Mouse (Mus musculus): ENCODE measurements at regions not wholly inside any gene's neighbourhood (a gene's known extent, or its start where the extent isn't known, plus 50 kb on each side); places are given as distances from the start of the nearest gene placed in this dataset.

- Histone ChIP-seq H3K27ac (ENCODE audit: control insufficient read depth, insufficient read depth, low read depth, low read length) (no peak overlapping the region), H3K27me3 (ENCODE audit: control insufficient read depth, insufficient read depth, low read length) (no peaks in the 10 kb centered on the region), H3K4me1 (ENCODE audit: control insufficient read depth, insufficient read depth, low read length) (no peaks in the 10 kb centered on the region), H3K36me3 (ENCODE audit: control insufficient read depth, insufficient read depth, low read length) (no peaks in the 10 kb centered on the region), H3K4me3 (ENCODE audit: control insufficient read depth, low read depth, low read length) (no peak overlapping the region)
- TF ChIP-seq POLR2A (IDR thresholded peaks at IDR 0.05; ENCODE audit: control insufficient read depth, low read depth, low read length) (no peak), CTCF (IDR thresholded peaks at IDR 0.05; ENCODE audit: control insufficient read depth, insufficient read depth, insufficient replicate concordance, low read depth, low read length) (no peak)
These were observed 130.6 kb upstream of the Nfe2l3 start for GRCm38 (mm10) chr6:51301831-51302230.

- Histone ChIP-seq H3K27me3 (ENCODE audit: control insufficient read depth, insufficient read depth, low read length) (no peaks in the 10 kb centered on the region), H3K4me3 (ENCODE audit: control insufficient read depth, low read depth, low read length) (no peak overlapping the region), H3K27ac (ENCODE audit: control insufficient read depth, insufficient read depth, low read depth, low read length) (no peak overlapping the region), H3K4me1 (ENCODE audit: control insufficient read depth, insufficient read depth, low read length) (no peaks in the 10 kb centered on the region), H3K36me3 (ENCODE audit: control insufficient read depth, insufficient read depth, low read length) (no peaks in the 10 kb centered on the region)
- no peak for TF ChIP-seq CTCF (IDR thresholded peaks at IDR 0.05; ENCODE audit: control insufficient read depth, insufficient read depth, insufficient replicate concordance, low read depth, low read length)
- no peak for TF ChIP-seq POLR2A (IDR thresholded peaks at IDR 0.05; ENCODE audit: control insufficient read depth, low read depth, low read length)
These were observed 130.2 kb upstream of the Nfe2l3 start for GRCm38 (mm10) chr6:51302240-51302639.

GRCm38 (mm10) chr6:51318341-51318740 is 114.1 kb upstream of the Nfe2l3 start:
- H3K4me3 ChIP-seq (ENCODE audit: control insufficient read depth, low read depth, low read length) = no peak overlapping the region

GRCm38 (mm10) chr6:51320019-51320418 is 112.5 kb upstream of the Nfe2l3 start:
- Histone ChIP-seq H3K36me3 (ENCODE audit: control insufficient read depth, insufficient read depth, low read length) (no peaks in the 10 kb centered on the region), H3K4me1 (ENCODE audit: control insufficient read depth, insufficient read depth, low read length) (no peaks in the 10 kb centered on the region), H3K27ac (ENCODE audit: control insufficient read depth, insufficient read depth, low read depth, low read length) (no peak overlapping the region), H3K4me3 (ENCODE audit: control insufficient read depth, low read depth, low read length) (no peak overlapping the region), H3K27me3 (ENCODE audit: control insufficient read depth, insufficient read depth, low read length) (no peaks in the 10 kb centered on the region)
- TF ChIP-seq POLR2A (IDR thresholded peaks at IDR 0.05; ENCODE audit: control insufficient read depth, low read depth, low read length) (no peak), CTCF (IDR thresholded peaks at IDR 0.05; ENCODE audit: control insufficient read depth, insufficient read depth, insufficient replicate concordance, low read depth, low read length) (no peak)

More at GRCm38 (mm10) chr6:51318341-51318740, 114.1 kb upstream of the Nfe2l3 start:
- TF ChIP-seq POLR2A (IDR thresholded peaks at IDR 0.05; ENCODE audit: control insufficient read depth, low read depth, low read length) = no peak
- no peak for TF ChIP-seq CTCF (IDR thresholded peaks at IDR 0.05; ENCODE audit: control insufficient read depth, insufficient read depth, insufficient replicate concordance, low read depth, low read length)
- Histone ChIP-seq H3K27me3 (ENCODE audit: control insufficient read depth, insufficient read depth, low read length) (no peaks in the 10 kb centered on the region), H3K4me1 (ENCODE audit: control insufficient read depth, insufficient read depth, low read length) (no peaks in the 10 kb centered on the region), H3K36me3 (ENCODE audit: control insufficient read depth, insufficient read depth, low read length) (no peaks in the 10 kb centered on the region), H3K27ac (ENCODE audit: control insufficient read depth, insufficient read depth, low read depth, low read length) (no peak overlapping the region)

- H3K27me3 ChIP-seq (ENCODE audit: control insufficient read depth, insufficient read depth, low read length) = no peaks in the 10 kb centered on the region
- no peak for TF ChIP-seq CTCF (IDR thresholded peaks at IDR 0.05; ENCODE audit: control insufficient read depth, insufficient read depth, insufficient replicate concordance, low read depth, low read length)
- TF ChIP-seq POLR2A (IDR thresholded peaks at IDR 0.05; ENCODE audit: control insufficient read depth, low read depth, low read length) = no peak
- no peak overlapping the region for H3K4me3 ChIP-seq (ENCODE audit: control insufficient read depth, low read depth, low read length)
- H3K27ac ChIP-seq (ENCODE audit: control insufficient read depth, insufficient read depth, low read depth, low read length) = no peak overlapping the region
- no peaks in the 10 kb centered on the region for H3K4me1 ChIP-seq (ENCODE audit: control insufficient read depth, insufficient read depth, low read length)
- no peaks in the 10 kb centered on the region for H3K36me3 ChIP-seq (ENCODE audit: control insufficient read depth, insufficient read depth, low read length)
These were observed 111.6 kb upstream of the Nfe2l3 start for GRCm38 (mm10) chr6:51320676-51321419.

- TF ChIP-seq POLR2A (IDR thresholded peaks at IDR 0.05; ENCODE audit: control insufficient read depth, low read depth, low read length) = no peak
- TF ChIP-seq CTCF (IDR thresholded peaks at IDR 0.05; ENCODE audit: control insufficient read depth, insufficient read depth, insufficient replicate concordance, low read depth, low read length) = no peak
- Histone ChIP-seq H3K4me1 (ENCODE audit: control insufficient read depth, insufficient read depth, low read length) (no peaks in the 10 kb centered on the region), H3K4me3 (ENCODE audit: control insufficient read depth, low read depth, low read length) (no peak overlapping the region), H3K36me3 (ENCODE audit: control insufficient read depth, insufficient read depth, low read length) (no peaks in the 10 kb centered on the region), H3K27ac (ENCODE audit: control insufficient read depth, insufficient read depth, low read depth, low read length) (no peak overlapping the region), H3K27me3 (ENCODE audit: control insufficient read depth, insufficient read depth, low read length) (no peaks in the 10 kb centered on the region)
These were observed 106.2 kb upstream of the Nfe2l3 start for GRCm38 (mm10) chr6:51326103-51326829.
